Mouse (Mus musculus): Measurements from ENCODE around the gene Rbm14.

DNA sequence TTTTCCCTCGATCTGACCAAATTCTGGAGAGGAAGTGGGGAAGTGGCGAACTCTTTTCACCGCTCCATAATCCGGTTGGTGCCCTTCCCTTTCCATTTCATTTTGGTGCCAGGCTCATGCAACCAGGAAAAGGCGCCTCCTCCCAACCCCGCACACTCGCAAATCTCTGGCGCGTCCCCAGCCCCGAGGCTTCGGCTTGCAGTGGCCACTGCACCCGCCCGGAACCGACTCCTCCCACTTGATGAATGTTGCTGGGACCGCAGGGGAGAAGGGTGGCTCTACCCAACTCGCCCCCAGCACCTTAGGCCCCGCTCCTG lies 730 bp downstream of the Rbm14 start:
- TF ChIP-seq CTCF (IDR thresholded peaks at IDR 0.05; ENCODE audit: borderline replicate concordance, insufficient read depth, low read depth, low read length) (no peak), POLR2A (IDR thresholded peaks at IDR 0.05; ENCODE audit: borderline replicate concordance, insufficient read depth, low read length) (no peak)

Measured in cerebellum, adult 2 months (tissue).